Mouse (Mus musculus): ENCODE data around the gene Dnajb14. TPM values are rescaled to one million over a fixed set of nuclear protein-coding genes. Genes with fewer than 3 reads are reported as not detected.
"Not testable (repeated sequence)": the region's sequence is repeated elsewhere in the genome, so short reads cannot be mapped to it uniquely, and the experiment has no call there.

Dnajb14 gene
- polyA plus RNA-seq, 1 experiment from 2014 or later, result 10.7 TPM

- H3K4me3 ChIP-seq (ENCODE audit: low read depth, low read length), result no peak overlapping the region
- WGBS, result 65% methylated on average over 1 of the region's 1 CpGs
Observed at GRCm38 (mm10) chr3:137836543-137836942, 30.9 kb upstream of the Dnajb14 start.

GRCm38 (mm10) chr3:137838160-137838559 lies 29.3 kb upstream of the Dnajb14 start:
- H3K4me1 ChIP-seq (replicated peaks; ENCODE audit: control insufficient read depth, insufficient read depth, low read length), result no peaks in the 10 kb centered on the region
- H3K9ac ChIP-seq (ENCODE audit: low read length), result no peak overlapping the region
- no peak overlapping the region for H3K4me2 ChIP-seq (ENCODE audit: low read depth, low read length, severe bottlenecking)
- no peak overlapping the region for H3K27ac ChIP-seq (ENCODE audit: low read depth, low read length)
- H3K36me3 ChIP-seq (ENCODE audit: control insufficient read depth, insufficient read depth, low read length), result no peaks in the 10 kb centered on the region
- DNase-seq (ENCODE audit: low spot score), result no peak
- H3K4me3 ChIP-seq (ENCODE audit: low read depth, low read length), result no peak overlapping the region
- H3K27me3 ChIP-seq (ENCODE audit: control insufficient read depth, insufficient read depth, low read length), result no peaks in the 10 kb centered on the region
- H3K9me3 ChIP-seq (ENCODE audit: control insufficient read depth, low read length), result no peaks in the 10 kb centered on the region
- ATAC-seq (replicated peaks; ENCODE audit: low FRiP score), result no peak

More at GRCm38 (mm10) chr3:137836543-137836942, 30.9 kb upstream of the Dnajb14 start:
- Histone ChIP-seq H3K9me3 (ENCODE audit: control insufficient read depth, low read length) (no peaks in the 10 kb centered on the region), H3K27me3 (ENCODE audit: control insufficient read depth, insufficient read depth, low read length) (no peaks in the 10 kb centered on the region), H3K4me1 (replicated peaks; ENCODE audit: control insufficient read depth, insufficient read depth, low read length) (no peaks in the 10 kb centered on the region), H3K4me2 (ENCODE audit: low read depth, low read length, severe bottlenecking) (no peak overlapping the region), H3K27ac (ENCODE audit: low read depth, low read length) (no peak overlapping the region), H3K36me3 (ENCODE audit: control insufficient read depth, insufficient read depth, low read length) (no peaks in the 10 kb centered on the region), H3K9ac (ENCODE audit: low read length) (no peak overlapping the region)
- ATAC-seq (replicated peaks; ENCODE audit: low FRiP score) (0 out of 2 replicates have a peak, but pooled peaks have one; percentile 15), DNase-seq (ENCODE audit: low spot score) (no peak)

GRCm38 (mm10) chr3:137842944-137843343 lies 24.5 kb upstream of the Dnajb14 start:
- no peaks in the 10 kb centered on the region for H3K36me3 ChIP-seq (ENCODE audit: control insufficient read depth, insufficient read depth, low read length)
- ATAC-seq (replicated peaks; ENCODE audit: low FRiP score), result no peak
- 74% methylated on average over 1 of the region's 1 CpGs for WGBS

GRCm38 (mm10) chr3:137844263-137844662 lies 23.2 kb upstream of the Dnajb14 start:
- DNase-seq (ENCODE audit: low spot score) (no peak), ATAC-seq (replicated peaks; ENCODE audit: low FRiP score) (no peak)
- no peak overlapping the region for H3K4me3 ChIP-seq (ENCODE audit: low read depth, low read length)
- H3K27ac ChIP-seq (ENCODE audit: low read depth, low read length), result no peak overlapping the region
- no peaks in the 10 kb centered on the region for H3K9me3 ChIP-seq (ENCODE audit: control insufficient read depth, low read length)
- no peaks in the 10 kb centered on the region for H3K27me3 ChIP-seq (ENCODE audit: control insufficient read depth, insufficient read depth, low read length)
- H3K36me3 ChIP-seq (ENCODE audit: control insufficient read depth, insufficient read depth, low read length), result no peaks in the 10 kb centered on the region
- H3K4me2 ChIP-seq (ENCODE audit: low read depth, low read length, severe bottlenecking), result no peak overlapping the region
- 86% methylated on average over 3 of the region's 3 CpGs for WGBS
- H3K4me1 ChIP-seq (replicated peaks; ENCODE audit: control insufficient read depth, insufficient read depth, low read length), result no peaks in the 10 kb centered on the region
- H3K9ac ChIP-seq (ENCODE audit: low read length), result no peak overlapping the region

More at GRCm38 (mm10) chr3:137842944-137843343, 24.5 kb upstream of the Dnajb14 start:
- Histone ChIP-seq H3K27me3 (ENCODE audit: control insufficient read depth, insufficient read depth, low read length) (no peaks in the 10 kb centered on the region), H3K9me3 (ENCODE audit: control insufficient read depth, low read length) (no peaks in the 10 kb centered on the region), H3K27ac (ENCODE audit: low read depth, low read length) (no peak overlapping the region), H3K4me1 (replicated peaks; ENCODE audit: control insufficient read depth, insufficient read depth, low read length) (no peaks in the 10 kb centered on the region), H3K4me3 (ENCODE audit: low read depth, low read length) (no peak overlapping the region), H3K4me2 (ENCODE audit: low read depth, low read length, severe bottlenecking) (no peak overlapping the region), H3K9ac (ENCODE audit: low read length) (no peak overlapping the region)
- no peak for DNase-seq (ENCODE audit: low spot score)

DNA sequence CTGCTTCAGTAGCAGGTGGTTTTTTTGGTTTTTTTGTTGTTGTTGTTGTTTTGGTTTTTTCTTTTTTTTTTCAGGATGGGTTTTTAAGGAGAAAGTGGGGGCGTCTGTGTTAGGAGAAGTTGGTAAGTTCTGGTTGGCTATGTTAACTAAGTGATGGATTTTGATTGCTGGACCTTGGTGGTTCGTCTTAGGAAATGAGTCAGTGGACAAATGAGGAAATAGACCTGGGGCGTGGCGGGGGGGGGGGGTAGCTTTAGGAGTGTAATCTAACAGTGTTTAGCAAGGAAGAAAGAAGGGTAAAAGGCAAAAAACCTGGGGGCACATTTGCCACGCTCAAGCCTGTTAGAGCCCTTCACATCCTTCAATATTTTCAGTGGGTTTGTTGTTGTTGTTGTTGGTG lies 20.9 kb upstream of the Dnajb14 start:
- Histone ChIP-seq H3K4me1 (replicated peaks; ENCODE audit: control insufficient read depth, insufficient read depth, low read length) (no peaks in the 10 kb centered on the region), H3K27me3 (ENCODE audit: control insufficient read depth, insufficient read depth, low read length) (no peaks in the 10 kb centered on the region), H3K4me2 (ENCODE audit: low read depth, low read length, severe bottlenecking) (no peak overlapping the region), H3K27ac (ENCODE audit: low read depth, low read length) (no peak overlapping the region), H3K4me3 (ENCODE audit: low read depth, low read length) (no peak overlapping the region), H3K9me3 (ENCODE audit: control insufficient read depth, low read length) (no peaks in the 10 kb centered on the region), H3K9ac (ENCODE audit: low read length) (no peak overlapping the region), H3K36me3 (ENCODE audit: control insufficient read depth, insufficient read depth, low read length) (no peaks in the 10 kb centered on the region)
- 85% methylated on average over 5 of the region's 5 CpGs for WGBS
- no peak for ATAC-seq (replicated peaks; ENCODE audit: low FRiP score)
- DNase-seq (ENCODE audit: low spot score), result no peak

DNA sequence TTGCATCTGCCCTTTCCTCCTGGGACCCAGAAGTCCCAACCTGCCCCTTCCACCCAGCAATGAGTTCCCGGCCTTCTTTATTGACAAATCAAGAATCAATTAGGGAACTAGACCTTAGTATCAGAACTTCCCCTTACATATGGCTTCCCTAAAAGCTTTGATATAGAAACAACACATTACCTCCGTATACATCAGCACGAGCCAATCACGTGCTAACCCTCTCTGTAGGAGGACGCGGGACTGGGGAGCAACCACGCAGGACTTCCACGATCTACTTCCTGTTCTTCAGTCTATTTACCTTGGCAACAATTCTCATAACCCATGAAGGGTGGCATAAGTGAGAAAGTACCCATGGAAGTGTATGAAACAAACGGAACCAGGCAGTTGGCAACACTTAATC lies 19.1 kb upstream of the Dnajb14 start:
- no peaks in the 10 kb centered on the region for H3K9me3 ChIP-seq (ENCODE audit: control insufficient read depth, low read length)
- ATAC-seq (replicated peaks; ENCODE audit: low FRiP score), result no peak
- no peak overlapping the region for H3K27ac ChIP-seq (ENCODE audit: low read depth, low read length)
- no peaks in the 10 kb centered on the region for H3K4me1 ChIP-seq (replicated peaks; ENCODE audit: control insufficient read depth, insufficient read depth, low read length)
- no peaks in the 10 kb centered on the region for H3K36me3 ChIP-seq (ENCODE audit: control insufficient read depth, insufficient read depth, low read length)
- H3K9ac ChIP-seq (ENCODE audit: low read length), result no peak overlapping the region
- 92% methylated on average over 9 of the region's 9 CpGs for WGBS
- no peaks in the 10 kb centered on the region for H3K27me3 ChIP-seq (ENCODE audit: control insufficient read depth, insufficient read depth, low read length)
- no peak for DNase-seq (ENCODE audit: low spot score)
- no peak overlapping the region for H3K4me3 ChIP-seq (ENCODE audit: low read depth, low read length)
- H3K4me2 ChIP-seq (ENCODE audit: low read depth, low read length, severe bottlenecking), result no peak overlapping the region

DNA sequence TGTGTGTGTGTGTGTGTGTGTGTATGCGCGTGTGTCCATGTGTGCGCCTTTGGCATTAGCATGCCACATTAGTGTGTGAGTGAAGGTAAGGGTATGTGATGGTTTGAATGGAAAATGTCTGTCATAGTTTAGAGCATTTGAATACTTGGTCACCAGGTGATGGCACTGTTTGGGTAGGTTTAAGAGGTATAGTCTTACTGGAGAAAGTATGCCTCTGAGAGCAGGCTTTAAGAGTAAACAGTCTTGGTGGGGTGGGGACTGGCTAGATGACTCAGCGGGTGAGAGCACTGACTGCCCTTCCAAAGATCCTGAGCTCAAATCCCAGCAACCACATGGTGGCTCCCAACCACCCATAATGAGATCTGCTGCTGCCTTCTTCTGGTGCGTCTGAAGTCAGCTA lies 17.8 kb upstream of the Dnajb14 start:
- Histone ChIP-seq H3K27me3 (ENCODE audit: control insufficient read depth, insufficient read depth, low read length) (no peaks in the 10 kb centered on the region), H3K4me3 (ENCODE audit: low read depth, low read length) (no peak overlapping the region), H3K4me2 (ENCODE audit: low read depth, low read length, severe bottlenecking) (no peak overlapping the region), H3K27ac (ENCODE audit: low read depth, low read length) (no peak overlapping the region), H3K9me3 (ENCODE audit: control insufficient read depth, low read length) (no peaks in the 10 kb centered on the region), H3K4me1 (replicated peaks; ENCODE audit: control insufficient read depth, insufficient read depth, low read length) (no peaks in the 10 kb centered on the region), H3K9ac (ENCODE audit: low read length) (no peak overlapping the region), H3K36me3 (ENCODE audit: control insufficient read depth, insufficient read depth, low read length) (no peaks in the 10 kb centered on the region)
- no peak for ATAC-seq (replicated peaks; ENCODE audit: low FRiP score)
- DNase-seq (ENCODE audit: low spot score), result no peak
- WGBS, result 86% methylated on average over 5 of the region's 5 CpGs

DNA sequence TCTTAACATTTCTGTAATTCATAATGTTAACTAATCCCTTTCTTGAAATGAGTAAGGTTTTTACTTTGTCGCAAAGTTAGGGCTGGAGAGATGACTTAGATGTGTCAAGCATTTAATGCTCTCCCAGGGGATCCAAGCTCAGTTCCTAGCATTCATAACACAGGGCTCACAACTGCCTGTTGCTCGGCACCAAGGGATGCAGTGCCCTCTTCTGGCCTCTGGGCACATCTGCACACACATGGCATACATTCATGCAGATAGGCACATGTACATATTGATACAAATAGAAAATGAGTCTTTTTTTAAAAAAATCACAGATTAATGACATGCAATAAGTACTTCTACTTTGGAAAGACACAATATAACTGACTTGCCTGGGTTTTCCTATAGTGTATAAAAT lies 16.3 kb upstream of the Dnajb14 start:
- no peaks in the 10 kb centered on the region for H3K27me3 ChIP-seq (ENCODE audit: control insufficient read depth, insufficient read depth, low read length)
- H3K4me2 ChIP-seq (ENCODE audit: low read depth, low read length, severe bottlenecking), result no peak overlapping the region
- no peak overlapping the region for H3K27ac ChIP-seq (ENCODE audit: low read depth, low read length)
- no peak overlapping the region for H3K9ac ChIP-seq (ENCODE audit: low read length)
- no peak overlapping the region for H3K4me3 ChIP-seq (ENCODE audit: low read depth, low read length)
- ATAC-seq (replicated peaks; ENCODE audit: low FRiP score), result no peak
- DNase-seq (ENCODE audit: low spot score), result no peak
- no peaks in the 10 kb centered on the region for H3K4me1 ChIP-seq (replicated peaks; ENCODE audit: control insufficient read depth, insufficient read depth, low read length)
- no peaks in the 10 kb centered on the region for H3K36me3 ChIP-seq (ENCODE audit: control insufficient read depth, insufficient read depth, low read length)
- no peaks in the 10 kb centered on the region for H3K9me3 ChIP-seq (ENCODE audit: control insufficient read depth, low read length)
- 90% methylated on average over 2 of the region's 2 CpGs for WGBS

DNA sequence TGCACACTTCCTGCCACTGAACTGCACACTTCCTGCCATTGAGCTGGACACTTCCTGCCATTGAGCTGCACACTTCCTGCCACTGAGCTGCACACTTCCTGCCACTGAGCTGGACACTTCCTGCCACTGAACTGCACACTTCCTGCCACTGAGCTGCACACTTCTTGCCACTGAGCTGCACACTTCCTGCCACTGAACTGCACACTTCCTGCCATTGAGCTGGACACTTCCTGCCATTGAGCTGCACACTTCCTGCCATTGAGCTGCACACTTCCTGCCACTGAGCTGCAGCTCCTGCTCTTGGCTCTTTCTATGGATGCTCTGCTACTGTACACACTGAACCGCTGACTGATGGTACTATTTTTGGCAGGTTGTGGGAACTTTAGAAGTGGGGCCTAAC lies 14.5 kb upstream of the Dnajb14 start:
- H3K36me3 ChIP-seq (ENCODE audit: control insufficient read depth, insufficient read depth, low read length); H3K27me3 ChIP-seq (ENCODE audit: control insufficient read depth, insufficient read depth, low read length); H3K27ac ChIP-seq (ENCODE audit: low read depth, low read length); ATAC-seq (replicated peaks; ENCODE audit: low FRiP score); DNase-seq (ENCODE audit: low spot score); H3K4me3 ChIP-seq (ENCODE audit: low read depth, low read length); H3K4me2 ChIP-seq (ENCODE audit: low read depth, low read length, severe bottlenecking); H3K9ac ChIP-seq (ENCODE audit: low read length); H3K9me3 ChIP-seq (ENCODE audit: control insufficient read depth, low read length); H3K4me1 ChIP-seq (replicated peaks; ENCODE audit: control insufficient read depth, insufficient read depth, low read length): not testable (repeated sequence)
- WGBS, result 94% methylated on average over 1 of the region's 1 CpGs
